Mouse (Mus musculus) CD4-positive naive resting alpha-beta T cell, adult 76 days (primary cell): ENCODE measurements around the gene Srpr. TPM values are rescaled to one million over a fixed set of nuclear protein-coding genes. Genes with fewer than 3 reads are reported as not detected.

ENCODE experiments used
- total RNA-seq: library from RNA; stranded (reverse); gene quantifications from one replicate; pipeline ENCODE4 v1.2.4, GENCODE M21; 2023

Srpr gene
- 105 TPM for total RNA-seq

DNA sequence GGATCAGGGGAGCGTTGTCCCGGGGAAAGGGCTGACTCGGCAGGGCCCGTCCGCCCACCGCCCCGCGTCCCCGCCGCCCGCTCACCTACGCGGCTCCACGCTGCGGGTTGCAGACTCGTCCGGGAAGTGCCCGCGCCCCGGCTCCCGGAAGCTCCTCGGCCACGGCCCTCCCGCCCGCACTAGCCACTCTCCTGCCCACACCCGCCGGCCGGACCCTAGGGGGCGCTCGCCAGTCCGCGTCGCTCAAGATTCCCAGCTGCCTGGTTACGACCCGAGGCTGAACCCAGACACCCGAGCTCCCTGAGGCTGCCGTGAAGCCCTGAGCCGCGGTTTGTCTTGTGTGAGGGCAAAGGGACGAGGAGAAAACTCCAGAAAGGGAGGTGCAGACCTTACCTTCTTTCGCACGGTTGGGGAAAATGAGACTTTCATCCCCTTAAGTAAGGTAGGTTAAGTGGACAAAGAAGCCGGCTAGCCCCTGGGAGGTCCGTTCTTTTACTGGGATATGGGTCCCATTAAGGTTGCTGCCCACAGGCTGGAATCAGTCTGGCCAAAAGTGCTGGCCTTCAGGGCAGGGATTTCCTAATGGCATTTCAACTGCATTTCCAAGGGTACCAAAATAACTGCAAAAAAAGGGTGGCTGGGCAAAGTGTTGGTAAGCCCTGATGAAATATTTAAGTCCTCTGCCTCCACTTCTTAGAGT lies at the start of gene Srpr, which contains the start of gene Tirap:
TSS of gene Srpr (plus strand) at position 404 of the 700 bp plus-strand sequence.
TSS of gene Tirap (minus strand) at position 520 of the 700 bp plus-strand sequence.

GRCm38 (mm10) chr9:35175251-35176123 lies 24.5 kb upstream of the Srpr start, which contains the start of gene Dcps:
Gene Dcps, minus strand, starts transcription at chr9:35176061.

GRCm38 (mm10) chr9:35210542-35211474 lies 10.8 kb downstream of the Srpr start, which contains the start of gene Foxred1:
Gene Foxred1, minus strand, starts transcription at chr9:35211055.

GRCm38 (mm10) chr9:35267146-35267975 lies 67.4 kb downstream of the Srpr start, which contains the start of the genes Fam118b and Rpusd4:
Gene Fam118b, minus strand, starts transcription at chr9:35267805.
Gene Rpusd4, plus strand, starts transcription at chr9:35267865.

Other genes starting within 250 kb of the Srpr start
- 33.9 TPM for gene St3gal4, start 80.9 kb upstream of the Srpr start, total RNA-seq
- gene Dcps, start 24.1 kb upstream of the Srpr start, total RNA-seq = 27.6 TPM
- 5.6 TPM for gene Tirap, start 116 bp downstream of the Srpr start, total RNA-seq
- gene Foxred1, start 10.9 kb downstream of the Srpr start, total RNA-seq = 20.6 TPM
- gene Fam118b, start 67.6 kb downstream of the Srpr start, total RNA-seq = 16.4 TPM
- gene Rpusd4, start 67.7 kb downstream of the Srpr start, total RNA-seq = 33.0 TPM
- gene Cdon, start 221.0 kb downstream of the Srpr start, total RNA-seq = 24.1 TPM